Mouse (Mus musculus) stomach, embryonic 16.5 days (tissue): ENCODE measurements around the gene Pold1. TPM values are rescaled to one million over a fixed set of nuclear protein-coding genes. Genes with fewer than 3 reads are reported as not detected.

Experiments
- ATAC-seq: fragments of 200-750 bp; cut with Nextera tagmentation; 2 replicates; pipeline ENCODE4 v1.8.0; 2017; ENCODE audit warnings: moderate number of reproducible peaks, moderate TSS enrichment; ENCODE audit not compliant: insufficient read depth, low FRiP score
- H3K27ac ChIP-seq: fragments of 300-500 bp; sonication (generic); 2 replicates; pipeline ENCODE4 v1.5.1; 2014; ENCODE audit warnings: low read length
- H3K27me3 ChIP-seq: fragments of 300-500 bp; sonication (generic); 2 replicates; pipeline ENCODE4 v1.6.1; 2014; ENCODE audit warnings: low read length, control low read depth, mixed read lengths; ENCODE audit not compliant: control insufficient read depth, insufficient read depth
- H3K36me3 ChIP-seq: fragments of 300-500 bp; sonication (generic); 2 replicates; pipeline ENCODE4 v1.6.1; 2014; ENCODE audit warnings: low read length; ENCODE audit not compliant: control insufficient read depth, insufficient read depth
- H3K4me1 ChIP-seq: fragments of 300-500 bp; sonication (generic); 2 replicates; pipeline ENCODE4 v1.6.1; 2014; ENCODE audit warnings: low read length, control low read depth, mixed read lengths; ENCODE audit not compliant: control insufficient read depth, insufficient read depth
- H3K4me2 ChIP-seq: fragments of 300-500 bp; sonication (generic); 2 replicates; pipeline ENCODE4 v1.6.1; 2014; ENCODE audit warnings: low read depth, low read length, mixed read lengths
- H3K4me3 ChIP-seq: fragments of 300-500 bp; sonication (generic); replicated peaks from 2 replicates; pipeline ENCODE4 v1.5.1; 2014; ENCODE audit warnings: mild to moderate bottlenecking, low read length
- H3K9ac ChIP-seq: fragments of 300-500 bp; sonication (generic); 2 replicates; pipeline ENCODE4 v1.6.1; 2014; ENCODE audit warnings: low read length
- H3K9me3 ChIP-seq: fragments of 300-500 bp; sonication (generic); replicated peaks from 2 replicates; pipeline ENCODE4 v1.6.1; 2016; ENCODE audit warnings: low read length, control low read depth; ENCODE audit not compliant: control insufficient read depth
- WGBS: fragments of 180-500 bp; shearing (Covaris S2); extraction: QIAGEN DNeasy Blood & Tissue Kit; methylation state at CpG from one replicate; pipeline ENCODE4 v1.1.7; 2014; 5-methylcytosine and 5-hydroxymethylcytosine counted together
- microRNA-seq: library from miRNA; unstranded; fragments of <30 nt; microRNA quantifications from one replicate; pipeline ENCODE4, GENCODE M21; 2016
- polyA plus RNA-seq: library from polyadenylated mRNA; unstranded; fragments of >200 nt; fragmentation: Nextera tagmentation; extraction: Ambion mirVana; gene quantifications from 2 replicates; pipeline ENCODE4 v1.2.1, GENCODE M21; 2015

The Pold1 gene
- polyA plus RNA-seq, 1 experiment from 2014 or later = 70.3 TPM

- no peaks in the 10 kb centered on the region; the same call in 1 of the 2 replicates for H3K27me3 ChIP-seq
- H3K4me3 ChIP-seq = no peak overlapping the region
- H3K36me3 ChIP-seq = no peaks in the 10 kb centered on the region
- WGBS = 36% methylated on average over 5 of the region's 5 CpGs
- H3K4me2 ChIP-seq = no peak overlapping the region
- H3K9me3 ChIP-seq = no peaks in the 10 kb centered on the region
- no peaks in the 10 kb centered on the region for H3K4me1 ChIP-seq
- peak; percentile 56 for ATAC-seq
- no peak overlapping the region for H3K9ac ChIP-seq
- no peak overlapping the region for H3K27ac ChIP-seq
Measured at GRCm38 (mm10) chr7:44484841-44485571, 63.6 kb downstream of the Pold1 start.

GRCm38 (mm10) chr7:44484109-44484508 lies 64.5 kb downstream of the Pold1 start:
- no peak overlapping the region for H3K9ac ChIP-seq
- no peak overlapping the region for H3K4me3 ChIP-seq
- WGBS = 100% methylated on average over 1 of the region's 1 CpGs
- no peaks in the 10 kb centered on the region for H3K36me3 ChIP-seq
- ATAC-seq = no peak
- no peaks in the 10 kb centered on the region for H3K9me3 ChIP-seq
- no peaks in the 10 kb centered on the region for H3K4me1 ChIP-seq
- no peaks in the 10 kb centered on the region; the same call in 1 of the 2 replicates for H3K27me3 ChIP-seq
- H3K4me2 ChIP-seq = no peak overlapping the region
- no peak overlapping the region for H3K27ac ChIP-seq

- ATAC-seq = peak; percentile 42; the same call in 1 of the 2 replicates
- Histone ChIP-seq H3K9ac (no peak overlapping the region), H3K36me3 (no peaks in the 10 kb centered on the region), H3K4me3 (no peak overlapping the region), H3K4me1 (no peaks in the 10 kb centered on the region), H3K4me2 (no peak overlapping the region), H3K9me3 (no peaks in the 10 kb centered on the region), H3K27me3 (no peaks in the 10 kb centered on the region; the same call in 1 of the 2 replicates), H3K27ac (no peak overlapping the region)
- WGBS = 59% methylated on average over 3 of the region's 3 CpGs
Measured at GRCm38 (mm10) chr7:44482836-44483435, 65.7 kb downstream of the Pold1 start.

Small RNA genes within 50 kb of the gene (microRNA-seq; reads per million reads assigned to microRNA genes)
- 0.50 reads per million for gene Mir7053

Other genes starting within 250 kb of the Pold1 start
- 6.1 and 7.4 TPM in 2 replicates for gene Clec11a, start 241.9 kb downstream of the Pold1 start, polyA plus RNA-seq
- 1.7 TPM in 2 replicates for gene Shank1, start 238.6 kb downstream of the Pold1 start, polyA plus RNA-seq
- gene Syt3, start 164.7 kb downstream of the Pold1 start, polyA plus RNA-seq = 1.3 and 1.5 TPM in 2 replicates
- gene 1700008O03Rik, start 163.0 kb downstream of the Pold1 start, polyA plus RNA-seq = 0.84 and 1.2 TPM in 2 replicates
- gene Lrrc4b, start 119.8 kb downstream of the Pold1 start, polyA plus RNA-seq = 0.31 and 0.52 TPM in 2 replicates
- 0.72 and 0.87 TPM in 2 replicates for gene Aspdh, start 83.5 kb downstream of the Pold1 start, polyA plus RNA-seq
- gene Josd2, start 80.9 kb downstream of the Pold1 start, polyA plus RNA-seq = 88.0 and 102 TPM in 2 replicates
- gene Emc10, start 52.3 kb downstream of the Pold1 start, polyA plus RNA-seq = 69.9 and 80.7 TPM in 2 replicates
- gene Fam71e1, start 52.3 kb downstream of the Pold1 start, polyA plus RNA-seq = 7.0 and 8.2 TPM in 2 replicates
- 0.41 and 1.8 TPM in 2 replicates for gene Mybpc2, start 24.2 kb downstream of the Pold1 start, polyA plus RNA-seq
- 0.52 and 0.76 TPM in 2 replicates for gene Spib, start 16.8 kb downstream of the Pold1 start, polyA plus RNA-seq
- gene Nr1h2, start 5.1 kb upstream of the Pold1 start, polyA plus RNA-seq = 62.0 and 68.6 TPM in 2 replicates
- 3.7 and 5.4 TPM in 2 replicates for gene Napsa, start 23.5 kb upstream of the Pold1 start, polyA plus RNA-seq
- 0.16 and 0.26 TPM in 2 replicates for gene Kcnc3, start 41.8 kb upstream of the Pold1 start, polyA plus RNA-seq
- 17.5 and 20.5 TPM in 2 replicates for gene Myh14, start 122.0 kb upstream of the Pold1 start, polyA plus RNA-seq
- gene Izumo2, start 159.9 kb upstream of the Pold1 start, polyA plus RNA-seq = not detected in 2 replicates
- gene Vrk3, start 199.6 kb upstream of the Pold1 start, polyA plus RNA-seq = 32.1 and 32.8 TPM in 2 replicates
- gene Zfp473, start 202.2 kb upstream of the Pold1 start, polyA plus RNA-seq = 1.8 and 2.3 TPM in 2 replicates